Mouse (Mus musculus) hindbrain, postnatal 0 days (tissue): Measurements from ENCODE around the gene Cyp2c37. TPM values are rescaled to one million over a fixed set of nuclear protein-coding genes. Genes with fewer than 3 reads are reported as not detected.
"Not testable (repeated sequence)": the region's sequence is repeated elsewhere in the genome, so short reads cannot be mapped to it uniquely, and the experiment has no call there.

Experiments used
- ATAC-seq: fragments of 200-750 bp; cut with Nextera tagmentation; 2 replicates; pipeline ENCODE4 v1.8.0; 2017; ENCODE audit warnings: mild to moderate bottlenecking, moderate TSS enrichment, moderate library complexity
- DNase-seq: peaks from one replicate; pipeline ENCODE4 v3.0.0-alpha.2; 2015; ENCODE audit warnings: low spot score
- H3K27ac ChIP-seq: fragments of 300-500 bp; sonication (generic); 2 replicates; pipeline ENCODE4 v1.5.1; 2014; ENCODE audit warnings: mild to moderate bottlenecking
- H3K27me3 ChIP-seq: fragments of 300-500 bp; sonication (generic); 2 replicates; pipeline ENCODE4 v1.6.1; 2014; ENCODE audit warnings: low read length, mixed read lengths; ENCODE audit not compliant: insufficient read depth
- H3K36me3 ChIP-seq: fragments of 300-500 bp; sonication (generic); 2 replicates; pipeline ENCODE4 v1.6.1; 2014; ENCODE audit warnings: low read length, mixed read lengths; ENCODE audit not compliant: insufficient read depth
- H3K4me1 ChIP-seq: fragments of 300-500 bp; sonication (generic); 2 replicates; pipeline ENCODE4 v1.6.1; 2014; ENCODE audit warnings: antibody characterized with exemption, low read length, mixed read lengths; ENCODE audit not compliant: insufficient read depth
- H3K4me2 ChIP-seq: fragments of 300-500 bp; sonication (generic); 2 replicates; pipeline ENCODE4 v1.6.1; 2014; ENCODE audit warnings: low read depth, mild to moderate bottlenecking, low read length, moderate library complexity, mixed read lengths
- H3K4me3 ChIP-seq: fragments of 300-500 bp; sonication (generic); 2 replicates; pipeline ENCODE4 v1.5.1; 2014; ENCODE audit warnings: low read length
- H3K9ac ChIP-seq: fragments of 300-500 bp; sonication (generic); replicated peaks from 2 replicates; pipeline ENCODE4 v1.6.1; 2014; ENCODE audit warnings: mild to moderate bottlenecking, low read length, moderate library complexity, mixed read lengths
- H3K9me3 ChIP-seq: fragments of 300-500 bp; sonication (generic); 2 replicates; pipeline ENCODE4 v1.6.1; 2016; ENCODE audit warnings: low read length, mixed read lengths
- CTCF ChIP-seq: IDR thresholded peaks from 2 replicates; pipeline ENCODE4 v1.5.1; 2016; ENCODE audit warnings: antibody characterized with exemption, control low read depth, low read depth
- WGBS: fragments of 180-500 bp; shearing (Covaris S2); extraction: QIAGEN DNeasy Blood & Tissue Kit; methylation state at CpG from one replicate; pipeline ENCODE4 v1.1.7; 2014; 5-methylcytosine and 5-hydroxymethylcytosine counted together
- polyA plus RNA-seq: library from polyadenylated mRNA; unstranded; fragments of >200 nt; fragmentation: Nextera tagmentation; extraction: Ambion mirVana; gene quantifications from 2 replicates; pipeline ENCODE4 v1.2.1, GENCODE M21; 2015
- total RNA-seq: library from RNA; depleted of rRNA; stranded (reverse); fragments of >200 nt; gene quantifications from 2 replicates; pipeline ENCODE4 v1.2.3, GENCODE M21; 2014; rRNA removed

Gene Cyp2c37
- total RNA-seq (not detected in 2 replicates), polyA plus RNA-seq (not detected in 2 replicates)

GRCm38 (mm10) chr19:39992140-39992539 is at the start of gene Cyp2c37:
Gene Cyp2c37 (plus strand): TSS chr19:39992424.
- not testable (repeated sequence) for H3K9me3 ChIP-seq, H3K4me2 ChIP-seq, H3K4me3 ChIP-seq, H3K27me3 ChIP-seq, H3K27ac ChIP-seq, H3K9ac ChIP-seq, ATAC-seq, H3K36me3 ChIP-seq, H3K4me1 ChIP-seq, DNase-seq
- 100% methylated on average over 1 of the region's 1 CpGs for WGBS

DNA sequence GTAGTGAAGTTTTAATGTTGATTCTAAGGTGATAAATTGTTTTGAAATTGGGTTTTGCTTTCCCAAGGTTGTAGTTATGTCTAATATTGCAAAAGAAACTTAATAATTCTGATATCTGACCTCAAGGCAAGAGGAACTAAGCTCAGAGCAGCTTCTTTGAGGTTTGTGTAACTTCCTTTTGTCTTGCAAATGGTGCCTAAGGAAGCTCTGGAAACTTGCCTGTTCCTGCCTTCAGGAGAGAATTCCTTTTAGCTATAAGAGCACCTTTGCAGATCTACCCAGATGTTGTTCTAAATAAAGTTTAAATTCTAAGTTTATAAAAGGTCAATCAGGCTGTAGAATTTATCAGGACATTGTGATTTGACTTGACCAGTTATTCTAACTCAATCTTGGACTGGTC is 31.4 kb upstream of the Cyp2c37 start:
- not testable (repeated sequence) for ATAC-seq, H3K4me3 ChIP-seq, H3K9me3 ChIP-seq, H3K27me3 ChIP-seq, H3K4me1 ChIP-seq, DNase-seq, H3K9ac ChIP-seq, H3K4me2 ChIP-seq, H3K36me3 ChIP-seq, H3K27ac ChIP-seq

DNA sequence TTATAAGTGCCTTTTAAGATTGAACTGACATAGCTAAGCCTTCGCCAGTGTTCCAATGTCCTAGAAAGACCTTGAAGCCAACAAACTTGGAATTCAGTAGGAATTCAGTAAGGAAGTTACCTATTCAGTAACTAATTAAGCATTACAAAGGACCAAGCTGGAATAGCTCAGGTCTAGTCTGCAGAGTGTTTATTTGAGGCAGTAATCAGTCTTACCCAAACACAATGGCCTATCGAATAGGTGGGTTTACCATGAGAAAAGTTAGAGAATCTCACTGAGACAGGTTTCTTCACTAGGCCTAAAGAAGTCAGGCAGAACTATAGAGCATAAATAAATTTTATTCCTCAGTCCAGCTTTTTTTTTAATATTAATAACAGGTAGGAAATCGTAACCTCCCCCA is 21.1 kb upstream of the Cyp2c37 start:
- WGBS = 88% methylated on average over 3 of the region's 3 CpGs

DNA sequence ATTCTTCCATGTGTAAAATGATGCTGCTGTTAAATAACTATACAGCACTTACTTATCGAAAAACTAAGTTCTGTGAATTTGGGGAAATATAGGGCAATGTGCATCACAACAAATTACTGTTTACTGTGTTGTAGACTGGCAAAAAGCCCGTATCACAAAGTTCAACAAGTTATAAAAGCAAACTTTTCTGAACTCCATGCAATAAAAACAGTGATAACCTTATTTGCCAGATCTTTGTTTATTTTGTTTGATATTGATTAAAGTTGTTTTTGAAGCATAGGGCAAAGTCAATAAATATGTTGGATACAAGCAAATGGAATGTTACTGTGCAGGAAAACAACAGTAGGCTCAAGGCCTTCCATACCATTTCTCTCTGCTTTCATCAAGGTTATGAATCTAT is 2.8 kb upstream of the Cyp2c37 start:
- DNase-seq (no peak), ATAC-seq (no peak)
- Histone ChIP-seq H3K27ac (no peak overlapping the region), H3K4me2 (no peak overlapping the region), H3K9ac (no peak overlapping the region), H3K4me3 (no peak overlapping the region), H3K27me3 (no peaks in the 10 kb centered on the region), H3K36me3 (no peaks in the 10 kb centered on the region), H3K4me1 (no peaks in the 10 kb centered on the region), H3K9me3 (no peaks in the 10 kb centered on the region)
- no peak for TF ChIP-seq CTCF
- 71% methylated on average over 2 of the region's 2 CpGs for WGBS

More for the DNA sequence above, 21.1 kb upstream of the Cyp2c37 start:
- H3K9me3 ChIP-seq, H3K4me1 ChIP-seq, H3K36me3 ChIP-seq, H3K4me2 ChIP-seq, ATAC-seq, DNase-seq, H3K27ac ChIP-seq, H3K4me3 ChIP-seq, H3K9ac ChIP-seq, H3K27me3 ChIP-seq: not testable (repeated sequence)

Other genes with a start within 250 kb of the Cyp2c37 start
- not detected in 2 replicates for gene Cyp2c40, start 179.6 kb upstream of the Cyp2c37 start, total RNA-seq
- gene Cyp2c40, start 179.6 kb upstream of the Cyp2c37 start, polyA plus RNA-seq = not detected in 2 replicates
- gene Cyp2c69, start 105.6 kb upstream of the Cyp2c37 start, total RNA-seq = not detected in 2 replicates
- not detected in 2 replicates for gene Cyp2c69, start 105.6 kb upstream of the Cyp2c37 start, polyA plus RNA-seq
- gene Cyp2c54, start 81.4 kb downstream of the Cyp2c37 start, total RNA-seq = not detected in 2 replicates
- not detected in 2 replicates for gene Cyp2c54, start 81.4 kb downstream of the Cyp2c37 start, polyA plus RNA-seq
- not detected in 2 replicates for gene Cyp2c50, start 97.3 kb downstream of the Cyp2c37 start, total RNA-seq
- not detected in 2 replicates for gene Cyp2c50, start 97.3 kb downstream of the Cyp2c37 start, polyA plus RNA-seq
- gene Cyp2c70, start 194.9 kb downstream of the Cyp2c37 start, total RNA-seq = not detected in 2 replicates
- gene Cyp2c70, start 194.9 kb downstream of the Cyp2c37 start, polyA plus RNA-seq = not detected in 2 replicates